Mouse (Mus musculus) left cerebral cortex, adult 9 months (tissue): ENCODE results near the gene Tmf1.

Experiments used
- DNase-seq, 2 experiments: peaks; one replicate each; pipeline ENCODE4 v3.0.0; 2022; ENCODE audit warnings: low spot score in 2 of 2

The Tmf1 gene

DNA sequence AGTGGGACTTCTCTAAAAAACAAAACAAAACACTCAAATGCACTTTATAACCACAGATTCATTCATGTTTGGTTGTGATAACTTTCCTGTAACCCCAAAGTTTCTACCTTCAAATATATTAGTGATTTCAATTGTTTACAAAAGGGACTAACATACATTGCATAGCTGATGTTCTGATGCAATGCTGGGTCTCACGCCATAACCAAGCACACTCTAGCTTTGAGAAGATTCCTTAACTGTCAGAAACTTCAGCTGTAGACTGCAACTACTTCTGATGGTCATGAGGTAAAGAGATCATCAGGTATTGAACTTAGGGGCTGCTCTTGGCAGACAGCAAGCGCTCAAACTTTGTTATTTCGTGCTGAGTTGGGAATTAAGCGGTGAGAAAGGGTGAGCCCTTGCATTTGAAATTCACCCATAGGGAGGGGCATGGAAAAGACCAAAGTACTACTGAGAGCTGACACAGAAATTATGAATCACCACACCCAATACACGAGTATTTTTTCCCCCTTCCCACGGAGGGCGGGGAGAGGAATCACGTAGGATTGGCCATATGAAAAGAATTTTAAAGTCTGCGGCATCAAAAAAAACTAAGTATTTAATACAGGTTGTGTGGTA is 25.4 kb upstream of the Tmf1 start:
- no peak for DNase-seq

DNA sequence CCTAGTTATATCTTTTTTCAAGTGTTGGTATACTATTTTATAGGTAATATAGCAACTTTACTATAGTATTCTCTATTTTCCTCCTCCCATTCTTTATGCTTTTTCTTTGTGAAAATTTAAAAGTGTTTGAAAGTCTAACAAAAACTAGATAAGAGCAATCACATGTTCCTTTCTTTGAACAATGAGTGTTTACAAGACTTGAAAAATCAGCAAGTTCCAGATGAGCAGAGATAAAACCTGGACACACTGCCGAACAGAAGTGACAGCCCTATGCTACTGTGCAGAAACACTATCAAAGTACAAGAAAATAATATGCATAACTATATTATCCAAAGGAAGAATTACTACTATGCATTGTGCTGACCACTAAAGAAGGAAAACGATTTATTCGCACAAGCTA is 23.6 kb upstream of the Tmf1 start:
- DNase-seq: no peak

DNA sequence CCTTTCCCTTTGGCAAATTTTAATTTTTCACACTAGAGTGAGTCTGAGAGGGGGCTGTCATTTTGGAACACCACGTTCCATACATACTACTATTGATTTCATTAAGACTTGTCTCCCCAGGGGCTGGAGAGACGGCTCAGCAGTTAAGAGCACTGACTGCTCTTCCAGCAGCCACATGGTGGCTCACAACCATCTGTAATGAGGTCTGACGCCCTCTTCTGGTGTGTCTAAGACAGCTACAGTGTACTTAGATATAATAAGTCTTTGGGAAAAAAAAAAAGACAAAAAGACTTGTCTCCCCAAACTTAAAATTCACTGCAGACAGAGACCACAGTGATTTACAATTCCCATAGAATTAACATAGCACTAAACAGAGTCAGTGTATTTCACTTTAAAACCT is 21.5 kb upstream of the Tmf1 start:
- DNase-seq: no peak

DNA sequence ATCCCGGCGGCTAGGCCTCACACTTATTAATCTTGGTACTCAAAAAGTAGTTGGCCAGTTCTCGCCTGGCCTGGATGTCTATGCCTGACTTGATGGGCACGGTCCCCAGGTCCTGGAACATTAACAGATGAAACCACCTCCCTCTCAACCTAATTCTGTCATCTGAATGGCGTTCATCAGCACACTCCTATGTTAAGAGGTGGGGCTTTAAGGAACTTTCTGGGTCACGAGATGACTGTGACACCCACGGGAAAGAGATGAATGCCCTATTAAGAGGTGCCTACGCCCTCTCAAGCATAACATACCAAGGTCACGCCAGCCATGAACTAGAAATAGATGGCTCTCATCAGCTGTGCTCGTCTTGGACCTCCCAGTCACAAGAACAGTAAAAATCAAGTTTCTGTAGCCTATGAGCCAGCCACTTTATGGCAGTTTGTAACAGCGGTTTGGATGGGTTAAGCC is 476 bp upstream of the Tmf1 start:
- DNase-seq: peak in 1 of 2 experiments; percentile 44

DNA sequence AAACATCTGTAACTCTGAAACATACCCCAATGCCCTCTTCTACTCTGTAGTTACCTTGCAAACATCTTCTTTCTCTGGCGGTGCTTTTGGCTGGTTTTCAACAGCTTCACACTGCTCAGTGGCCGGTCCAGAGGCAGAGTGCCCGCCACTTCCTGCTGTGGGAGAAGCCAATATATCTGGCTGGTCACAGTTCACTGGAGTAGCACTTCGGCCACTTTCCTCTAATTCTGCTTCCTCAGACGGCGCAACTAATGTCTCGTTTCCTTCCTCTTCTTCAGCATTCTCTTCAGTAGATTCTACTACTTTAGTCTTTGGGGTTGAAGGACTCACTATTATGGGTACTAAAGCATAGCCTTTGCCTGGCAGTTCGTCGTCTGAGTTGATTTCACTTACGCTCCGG is 3.2 kb downstream of the Tmf1 start:
- DNase-seq: no peak

DNA sequence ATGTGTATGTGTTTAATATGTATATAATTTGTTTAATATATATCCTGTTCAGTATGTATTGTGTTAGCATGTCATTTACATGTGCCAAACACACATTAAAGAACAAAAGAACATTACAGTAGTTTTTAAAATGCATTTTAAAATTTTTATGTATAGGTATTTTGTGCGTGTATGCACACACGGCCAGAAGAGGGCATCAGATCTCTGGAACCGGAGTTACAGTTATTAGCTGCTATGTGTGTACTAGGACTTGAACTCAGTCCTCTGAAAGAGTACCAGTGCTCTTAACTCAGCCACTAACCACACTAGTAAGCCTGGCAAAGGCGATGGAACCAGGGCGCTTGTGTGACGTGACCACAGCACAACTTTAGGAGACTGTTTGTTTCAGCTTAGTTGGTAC is 28.8 kb downstream of the Tmf1 start:
- no peak for DNase-seq

DNA sequence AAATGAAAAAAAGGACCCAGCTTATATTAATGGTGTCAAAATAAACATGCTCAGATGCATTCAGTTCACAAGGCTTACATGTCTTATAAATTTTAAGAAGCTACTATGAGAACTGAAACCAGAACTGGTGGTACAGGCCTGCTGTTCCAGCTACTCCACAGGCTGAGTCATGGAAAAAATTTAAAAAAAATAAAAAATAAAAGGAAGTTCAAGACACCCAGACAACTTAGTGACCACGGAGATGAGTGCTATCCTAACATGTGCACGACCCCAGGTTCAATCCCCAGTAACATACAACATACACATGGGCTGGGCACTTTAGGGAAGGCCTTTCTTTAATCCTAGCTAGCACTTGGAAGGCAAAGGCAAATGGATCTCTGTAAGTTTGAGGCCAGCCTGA is 29.2 kb downstream of the Tmf1 start:
- DNase-seq: no peak

DNA sequence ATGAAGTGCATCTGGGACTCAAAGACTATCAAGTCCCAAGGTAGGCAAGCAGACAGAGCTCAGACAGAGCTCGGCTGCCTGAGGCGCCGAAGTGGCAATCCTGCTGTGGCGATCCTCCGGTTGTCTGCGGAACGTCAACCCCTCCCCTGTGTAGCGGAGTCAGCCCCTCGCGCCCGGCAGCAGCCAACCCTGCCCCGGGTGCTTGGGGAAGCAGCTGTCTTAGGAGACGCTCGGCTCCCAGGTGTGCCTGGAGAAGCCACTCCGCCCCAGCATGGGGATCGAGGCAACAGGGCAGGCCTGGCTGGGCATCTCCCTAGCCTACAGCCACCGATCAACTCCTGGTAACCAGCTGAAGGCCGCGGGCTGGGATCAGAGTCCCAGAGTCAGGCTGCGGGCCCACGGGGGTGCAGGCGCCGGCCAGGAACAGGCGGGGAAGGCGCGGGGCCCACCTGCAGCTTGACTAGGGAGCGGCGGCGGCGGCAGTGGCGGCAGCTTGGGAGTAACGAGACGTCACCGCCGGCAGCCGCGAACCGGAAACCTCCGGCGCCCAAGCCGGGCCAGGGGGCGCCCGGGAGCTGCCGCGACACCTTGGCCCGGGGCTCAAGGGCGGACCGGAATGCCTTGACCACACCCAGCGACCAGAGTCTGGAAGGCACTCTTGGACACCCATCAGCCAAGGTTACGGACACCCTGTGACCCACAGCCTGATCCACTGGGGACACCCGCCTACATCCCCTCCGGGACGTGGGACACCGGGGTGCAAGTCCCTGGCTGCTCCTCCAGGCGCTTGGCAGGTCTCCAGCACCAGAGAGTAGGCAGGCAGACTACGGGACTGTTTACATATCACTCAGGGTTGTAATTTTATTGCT is 30.3 kb downstream of the Tmf1 start, which contains the start of gene Eogt:
Eogt (minus strand) TSS at position 800 of the 869 bp plus-strand sequence.
- peak in 1 of 2 experiments; percentile 65 for DNase-seq

DNA sequence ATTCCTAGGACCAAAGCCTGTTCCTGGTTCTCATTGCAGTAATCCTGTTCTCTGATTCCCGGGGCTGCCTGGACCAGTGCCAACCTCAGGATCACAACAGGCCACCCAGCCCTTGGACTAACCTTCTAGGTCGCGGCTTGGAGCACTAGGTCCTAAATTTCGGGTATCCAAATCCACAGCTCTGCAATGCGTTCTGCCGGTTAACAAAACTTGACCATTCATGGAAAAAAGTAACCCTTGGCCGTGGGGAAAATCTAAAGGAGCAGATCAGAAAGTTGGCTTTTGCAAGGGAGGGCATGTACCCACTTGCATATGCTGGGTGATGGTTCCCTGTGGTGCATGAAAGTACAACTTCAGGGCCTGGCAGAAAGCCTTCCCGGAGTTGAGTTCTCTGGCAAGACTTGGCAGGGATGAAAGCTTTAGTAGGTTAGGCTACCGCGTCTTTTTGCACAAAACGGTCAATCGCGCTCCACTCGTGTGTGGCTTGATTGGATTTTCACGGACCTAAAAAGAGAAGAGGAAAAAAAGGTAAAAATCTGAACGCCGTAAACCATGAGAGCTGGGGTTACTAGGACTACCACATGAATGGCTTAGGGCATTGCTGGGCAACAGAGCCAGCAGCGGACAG is 31.1 kb downstream of the Tmf1 start:
- peak in 1 of 2 experiments; percentile 19 for DNase-seq

DNA sequence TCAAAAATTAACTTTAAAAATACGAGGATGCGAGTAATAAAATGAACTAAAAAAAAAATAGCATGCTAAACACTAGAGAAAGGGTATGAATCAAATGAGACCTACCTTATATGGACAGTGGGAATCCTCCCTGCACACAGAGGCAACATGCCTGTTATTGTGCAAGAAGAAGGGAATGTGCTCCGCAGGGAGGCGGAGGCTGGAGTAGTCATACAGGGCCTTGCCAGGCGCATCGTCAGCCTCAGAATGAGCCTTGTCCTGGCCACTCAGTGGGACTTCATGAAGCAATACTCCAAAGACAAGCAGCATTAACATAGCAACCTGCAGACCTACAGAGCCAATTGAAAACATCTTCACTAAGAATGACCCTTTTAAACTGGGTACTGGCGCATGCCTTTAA is 33.8 kb downstream of the Tmf1 start:
- DNase-seq: no peak

DNA sequence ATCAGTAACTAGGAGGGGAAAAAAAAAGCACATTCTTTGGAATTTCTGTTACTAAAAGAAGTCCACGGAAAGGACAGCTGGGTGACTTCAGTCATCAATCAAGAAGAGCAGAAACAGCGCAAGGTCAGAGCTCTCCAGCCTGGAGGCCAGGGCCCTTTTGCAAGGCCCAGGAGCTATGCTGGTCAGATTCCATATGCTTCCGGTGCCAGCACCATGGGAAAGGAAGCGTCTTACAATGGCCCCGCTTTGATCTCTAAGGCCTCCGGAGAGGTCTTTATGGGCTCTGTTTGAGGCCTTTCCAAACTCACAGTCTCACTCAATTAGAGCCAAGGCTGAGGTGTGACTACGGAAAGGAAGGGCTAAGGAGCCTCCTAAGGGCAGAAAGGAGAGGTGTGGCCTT is 34.6 kb downstream of the Tmf1 start:
- DNase-seq: no peak

DNA sequence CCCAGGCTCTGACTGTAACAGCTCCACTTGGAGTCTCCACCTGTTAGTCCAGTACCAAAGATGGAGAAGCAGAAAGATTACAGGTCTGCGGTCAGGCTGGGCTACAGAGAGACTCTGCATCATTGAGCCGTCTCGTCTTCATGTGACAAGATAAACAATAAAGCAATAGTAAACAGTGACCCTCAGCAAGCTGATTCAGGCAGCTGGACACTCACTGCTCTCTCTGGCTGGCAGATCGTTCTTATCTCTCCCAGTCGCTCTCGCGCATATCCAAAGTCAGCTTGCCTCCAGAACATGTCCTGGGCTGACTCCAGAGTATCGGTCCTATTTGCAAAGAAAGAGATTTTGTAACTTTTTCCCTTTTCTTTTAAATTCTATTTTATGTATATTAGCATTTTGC is 36.3 kb downstream of the Tmf1 start:
- no peak for DNase-seq

DNA sequence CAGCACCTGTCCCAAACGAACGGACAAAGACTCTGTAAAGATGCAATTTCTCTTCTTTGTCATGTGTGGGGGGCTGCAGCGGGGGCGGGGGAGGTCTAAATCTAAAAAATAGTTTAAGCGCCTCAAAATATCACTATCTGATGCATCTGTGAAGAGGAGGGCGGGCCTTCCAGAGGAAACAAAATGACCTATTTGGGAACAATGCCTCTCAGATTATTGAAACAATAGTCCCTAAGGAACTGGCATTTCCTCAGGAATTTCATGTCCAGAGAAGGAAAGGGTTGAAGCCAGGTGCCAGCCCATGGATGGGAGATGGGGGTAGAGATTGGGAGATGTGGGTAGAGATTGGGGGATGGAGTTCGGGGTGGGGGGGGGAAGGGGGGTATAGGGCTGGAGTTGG is 37.1 kb downstream of the Tmf1 start:
- no peak for DNase-seq

DNA sequence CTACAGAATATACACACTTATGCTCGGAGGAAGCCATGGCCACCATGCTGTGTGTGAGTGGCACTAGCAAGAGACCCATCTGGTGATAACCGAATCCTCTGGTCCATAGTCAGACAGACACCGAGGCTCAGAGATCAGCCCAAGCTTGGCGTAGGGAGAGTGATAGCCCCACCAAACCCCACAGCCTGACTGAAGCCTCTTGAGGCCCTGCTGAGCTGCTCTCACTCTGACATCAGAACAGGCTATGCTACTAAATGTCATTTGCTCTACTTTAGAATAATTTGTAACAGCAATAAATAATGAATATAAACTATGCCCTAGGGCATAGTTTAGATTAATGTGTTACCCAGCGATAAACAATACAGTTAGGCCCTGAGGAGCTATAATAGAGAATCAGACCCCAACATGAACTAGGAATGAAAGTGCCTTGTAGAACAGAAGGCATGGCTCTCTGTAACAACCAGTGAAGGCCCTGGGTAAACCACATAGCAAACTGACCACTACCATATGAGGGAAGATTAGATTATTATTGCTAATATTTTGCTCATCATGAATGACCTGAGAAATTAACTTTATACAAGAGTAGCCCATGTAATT is 46.1 kb downstream of the Tmf1 start:
- DNase-seq: no peak

DNA sequence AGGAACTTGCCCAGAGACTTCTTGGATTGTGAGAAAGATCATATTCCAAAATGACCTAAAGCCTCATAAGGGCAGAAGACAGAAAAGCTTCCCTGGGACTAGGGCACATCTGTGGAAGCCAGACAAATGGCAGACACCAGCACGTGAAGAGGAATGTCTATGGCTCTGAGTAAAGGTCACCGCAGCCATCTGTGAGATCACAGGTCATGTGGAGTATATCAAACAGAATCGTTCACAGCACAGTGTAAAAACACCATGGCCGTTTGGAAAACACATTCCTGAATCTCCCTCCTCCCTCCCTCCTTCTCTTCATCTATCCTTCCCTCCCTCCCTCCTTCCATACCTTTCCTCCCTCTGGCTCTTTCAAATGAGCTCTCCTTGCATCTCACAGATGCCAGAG is 47.1 kb downstream of the Tmf1 start:
- no peak for DNase-seq

DNA sequence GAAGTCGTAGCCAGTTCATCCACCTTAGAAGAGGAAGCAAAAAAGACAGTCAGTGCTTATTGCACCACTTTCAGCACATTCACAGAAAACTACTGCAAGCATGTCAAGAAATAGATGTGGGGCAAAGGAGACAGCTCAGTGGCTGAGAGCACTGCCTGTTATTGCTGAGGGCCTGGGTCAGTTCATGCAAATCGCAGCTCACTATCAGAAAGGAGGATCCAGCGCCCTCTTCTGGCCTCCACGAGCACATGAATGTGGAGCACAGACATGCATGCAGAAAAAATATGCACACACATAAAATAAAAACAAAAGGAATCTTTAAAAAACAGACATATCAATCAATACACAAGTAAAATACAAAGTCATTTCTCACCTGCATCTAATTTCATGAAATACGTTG is 47.9 kb downstream of the Tmf1 start:
- no peak for DNase-seq

DNA sequence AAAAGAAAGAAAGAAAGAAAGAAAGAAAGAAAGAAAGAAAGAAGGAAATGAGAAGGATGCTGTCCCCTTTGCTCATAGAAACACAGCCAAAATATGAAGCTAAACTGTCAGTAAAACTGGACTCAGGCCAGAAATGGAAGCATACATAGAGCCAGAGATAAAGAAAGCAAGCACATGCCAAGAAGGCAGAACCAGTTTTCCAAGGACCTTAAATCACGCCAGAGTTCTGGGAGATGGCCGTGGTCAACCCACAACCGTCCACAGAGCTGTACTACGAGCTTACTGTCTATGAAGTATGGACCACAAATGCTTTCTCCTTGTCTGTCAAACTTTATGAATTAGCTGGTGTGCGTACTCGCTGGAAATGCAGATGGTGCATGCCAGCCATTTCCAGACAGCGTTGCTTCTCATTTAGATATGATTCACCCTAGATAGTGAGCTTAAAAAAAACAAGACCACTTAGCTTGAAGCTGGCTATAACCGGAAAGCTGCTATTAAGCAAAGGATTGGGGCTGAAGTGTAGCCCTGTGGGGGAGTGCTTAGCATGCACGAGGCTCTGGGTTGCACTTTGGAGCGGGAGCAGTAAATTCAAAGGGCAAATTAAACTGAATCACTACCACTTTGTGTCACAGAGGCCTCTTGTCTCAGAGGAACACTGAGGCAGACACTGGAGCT is 54.4 kb downstream of the Tmf1 start:
- DNase-seq: peak in 1 of 2 experiments; percentile 7

DNA sequence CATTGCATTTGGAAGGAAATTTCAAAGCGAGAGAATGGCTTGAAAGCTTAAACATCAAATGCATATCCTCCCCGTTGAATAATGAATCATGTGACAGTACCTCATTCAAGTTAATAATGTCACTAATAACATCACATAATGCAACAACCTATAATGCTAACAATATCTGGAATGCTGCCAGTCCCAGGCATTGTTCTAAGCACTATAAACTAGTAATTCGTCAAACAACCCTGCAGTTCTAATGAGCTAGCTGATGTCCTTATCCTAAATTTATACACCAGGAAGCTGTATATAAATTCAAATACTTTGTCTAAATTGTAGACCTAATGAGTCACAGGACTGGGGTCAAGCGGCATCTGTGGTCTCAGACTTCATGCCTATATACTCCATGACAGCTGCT is 58.0 kb downstream of the Tmf1 start:
- DNase-seq: no peak

DNA sequence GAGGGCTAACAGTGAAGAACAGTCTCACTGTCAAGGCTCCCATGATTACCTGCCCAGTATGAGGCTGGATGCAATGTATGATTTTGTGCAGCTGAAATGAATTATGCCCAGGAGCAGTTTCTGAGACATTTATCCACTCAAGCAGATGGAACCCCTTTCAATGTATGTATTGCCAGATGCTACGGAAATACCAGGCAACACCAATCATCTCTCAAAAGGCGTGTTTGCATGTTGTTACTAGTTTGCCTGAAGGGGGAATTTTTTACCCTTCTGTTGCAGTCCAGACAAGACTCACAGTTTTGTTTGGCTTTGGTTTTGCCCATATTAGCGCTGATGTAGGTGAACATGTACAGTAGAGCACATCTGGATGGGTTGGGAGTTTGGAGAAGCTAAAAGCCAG is 60.6 kb downstream of the Tmf1 start:
- no peak for DNase-seq

DNA sequence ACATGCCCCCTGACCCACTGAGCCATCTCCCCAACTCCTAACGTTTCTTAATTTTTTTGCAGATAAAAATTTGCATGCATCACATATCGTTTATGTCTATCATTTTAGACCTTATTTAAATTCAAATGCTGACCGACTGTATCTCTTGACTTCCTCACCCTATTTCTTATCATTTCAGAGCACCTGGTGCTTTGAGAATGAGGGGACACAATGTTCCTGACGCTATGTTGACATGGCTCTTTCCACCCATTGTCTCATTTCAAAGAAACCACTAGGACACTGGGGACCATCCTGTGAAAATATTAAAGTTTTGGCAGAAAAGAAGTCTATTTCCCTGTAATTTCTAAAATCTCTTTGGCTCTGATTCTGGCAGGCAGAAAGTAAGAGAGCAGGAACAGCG is 62.0 kb downstream of the Tmf1 start:
- no peak for DNase-seq

DNA sequence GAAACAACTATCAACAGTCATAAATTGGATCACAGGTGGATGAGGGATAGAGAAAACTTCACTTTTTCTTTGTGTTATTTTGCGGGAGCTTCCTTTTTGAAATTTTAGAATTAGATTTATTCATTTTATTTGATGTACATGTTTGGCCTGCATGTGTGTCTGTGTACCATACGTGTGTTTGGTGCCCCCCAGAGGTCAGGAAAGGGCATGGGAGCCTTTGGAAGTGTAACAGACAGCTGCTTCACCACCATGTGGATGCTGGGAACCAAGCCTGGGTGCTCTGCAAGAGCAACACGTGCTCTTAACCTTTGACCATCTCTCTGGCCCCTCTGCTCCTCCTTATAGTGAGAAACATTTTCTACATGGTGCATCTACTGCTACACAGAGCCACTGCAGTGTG is 64.1 kb downstream of the Tmf1 start:
- no peak for DNase-seq

DNA sequence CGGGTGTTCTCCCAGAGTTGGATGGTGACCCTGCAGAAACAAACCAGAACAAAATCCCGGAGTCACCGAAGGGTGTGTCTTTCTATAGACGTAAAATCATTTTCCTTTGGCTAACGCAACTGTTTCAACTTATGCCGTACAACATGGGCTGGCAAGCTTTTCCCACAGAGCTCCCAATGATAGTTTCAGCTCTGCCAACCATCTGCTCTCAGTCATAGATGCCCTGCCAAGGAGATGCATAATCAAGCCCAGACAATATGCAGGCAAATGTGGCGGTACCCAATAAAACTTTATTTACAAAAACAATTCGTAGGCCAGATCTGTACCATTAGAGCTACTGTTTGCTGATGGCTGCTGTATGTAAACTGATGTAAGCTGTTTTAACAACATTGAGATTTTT is 66.7 kb downstream of the Tmf1 start:
- DNase-seq: no peak
